Mouse (Mus musculus): ENCODE measurements at regions not wholly inside any gene's neighbourhood (a gene's known extent, or its start where the extent isn't known, plus 50 kb on each side); places are given as distances from the start of the nearest gene placed in this dataset.
A peak's percentile ranks its signal among the peaks of the same experiment; 100 is the strongest.

DNA sequence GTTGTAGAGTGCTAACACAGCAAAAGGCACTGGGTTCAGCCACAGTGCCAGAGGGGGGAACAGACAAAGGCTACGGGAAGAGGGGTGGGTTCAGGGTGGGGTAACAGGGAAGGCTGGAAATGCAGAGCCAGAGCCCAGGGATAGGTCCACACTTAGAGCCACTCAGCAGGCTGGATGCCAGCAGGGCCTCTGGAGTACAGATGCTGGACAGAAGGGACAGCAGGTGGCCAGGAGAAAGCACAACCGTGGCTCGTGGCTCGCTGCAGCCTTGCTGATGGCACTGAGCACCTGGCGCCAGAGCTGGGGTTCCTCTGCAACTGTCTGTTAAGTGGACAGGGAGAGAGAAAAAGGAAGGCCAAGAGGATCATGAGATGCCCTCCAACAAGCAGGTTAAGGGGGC lies 174.2 kb downstream of the Mroh4 start:
- Histone ChIP-seq H3K27ac (peak overlapping the region; percentile 26; the same call in 1 of the 2 replicates), H3K27me3 (ENCODE audit: low read depth, poor library complexity, severe bottlenecking) (no peaks in the 10 kb centered on the region), H3K4me3 (no peak overlapping the region), H3K4me1 (peaks cover 16% of the 10 kb centered on the region), H3K9me3 (replicated peaks) (no peaks in the 10 kb centered on the region), H3K36me3 (no peaks in the 10 kb centered on the region)
- 86% methylated on average over 5 of the region's 5 CpGs for WGBS
- no peak for DNase-seq (ENCODE audit: low spot score)

GRCm38 (mm10) chr15:74459345-74459975 lies 176.7 kb downstream of the Mroh4 start:
- 84% methylated on average over 12 of the region's 12 CpGs for WGBS
- Histone ChIP-seq H3K4me1 (peaks cover 38% of the 10 kb centered on the region), H3K36me3 (no peaks in the 10 kb centered on the region), H3K4me3 (no peak overlapping the region), H3K27me3 (ENCODE audit: low read depth, poor library complexity, severe bottlenecking) (no peaks in the 10 kb centered on the region), H3K27ac (no peak overlapping the region), H3K9me3 (replicated peaks) (no peaks in the 10 kb centered on the region)
- no peak for DNase-seq (ENCODE audit: low spot score)

DNA sequence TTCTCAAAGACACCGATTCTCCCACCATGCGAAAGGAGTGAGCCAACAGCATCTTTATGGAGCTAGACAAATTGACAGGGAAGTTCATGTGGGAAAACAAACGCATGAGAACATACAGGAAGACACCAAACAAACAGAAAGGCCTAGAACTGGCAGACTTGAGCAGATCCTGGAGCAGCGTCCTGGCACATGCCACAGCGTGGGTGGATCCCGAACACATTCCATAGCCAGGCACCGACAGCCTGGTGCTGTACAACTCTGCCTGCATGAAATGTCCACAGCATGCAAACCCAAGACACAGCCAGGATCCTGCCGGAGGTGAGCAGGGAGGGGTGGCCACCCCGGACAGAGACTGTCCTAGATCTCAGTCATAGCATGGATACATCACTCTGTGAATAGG lies 177.2 kb downstream of the Mroh4 start:
- H3K36me3 ChIP-seq: no peaks in the 10 kb centered on the region
- H3K4me1 ChIP-seq: peaks cover 40% of the 10 kb centered on the region
- no peak for DNase-seq (ENCODE audit: low spot score)
- H3K27ac ChIP-seq: no peak overlapping the region
- 90% methylated on average over 9 of the region's 9 CpGs for WGBS
- no peaks in the 10 kb centered on the region for H3K27me3 ChIP-seq (ENCODE audit: low read depth, poor library complexity, severe bottlenecking)
- no peaks in the 10 kb centered on the region for H3K9me3 ChIP-seq (replicated peaks)
- H3K4me3 ChIP-seq: no peak overlapping the region

DNA sequence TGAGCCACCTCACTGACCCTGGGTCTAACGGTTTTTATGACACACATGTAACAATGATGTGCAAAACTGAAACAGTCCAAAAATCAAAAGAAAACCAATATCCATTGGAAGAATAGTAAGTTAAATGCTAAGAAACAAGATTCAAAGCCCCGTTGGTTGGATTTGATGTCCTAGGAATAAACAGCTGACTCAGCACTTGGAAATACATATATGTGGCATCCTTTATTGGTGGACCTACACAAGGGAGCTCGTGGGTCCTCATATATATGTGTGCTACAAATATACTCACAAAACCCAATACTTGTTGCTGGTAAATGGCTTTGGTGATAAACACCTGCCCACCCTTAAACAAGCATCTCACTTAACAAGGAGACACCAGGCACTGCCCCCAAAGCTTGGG lies 178.2 kb downstream of the Mroh4 start:
- no peaks in the 10 kb centered on the region for H3K9me3 ChIP-seq (replicated peaks)
- H3K27me3 ChIP-seq (ENCODE audit: low read depth, poor library complexity, severe bottlenecking): no peaks in the 10 kb centered on the region
- no peak for DNase-seq (ENCODE audit: low spot score)
- no peaks in the 10 kb centered on the region for H3K36me3 ChIP-seq
- peaks cover 40% of the 10 kb centered on the region for H3K4me1 ChIP-seq
- H3K27ac ChIP-seq: no peak overlapping the region
- H3K4me3 ChIP-seq: no peak overlapping the region
- WGBS: 84% methylated on average over 3 of the region's 3 CpGs

DNA sequence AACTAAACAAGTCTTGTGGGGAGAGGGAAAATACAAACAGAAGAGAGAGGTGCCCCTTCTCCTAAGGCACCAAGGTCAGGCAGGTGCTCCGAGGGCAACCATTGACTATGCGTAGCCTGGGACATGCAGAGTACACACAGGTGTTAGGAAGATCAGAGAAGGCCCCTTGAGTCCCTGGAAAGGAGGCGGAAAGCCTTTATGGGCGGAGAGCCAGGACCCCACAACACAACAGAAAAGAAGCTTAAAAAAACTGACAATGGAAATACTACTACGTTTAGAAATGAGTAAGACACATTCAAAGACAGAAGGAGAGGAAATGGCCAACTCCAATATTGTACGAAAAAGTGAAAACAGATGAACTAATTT lies 179.5 kb downstream of the Mroh4 start:
- 93% methylated on average over 6 of the region's 6 CpGs for WGBS
- Histone ChIP-seq H3K27me3 (ENCODE audit: low read depth, poor library complexity, severe bottlenecking) (no peaks in the 10 kb centered on the region), H3K36me3 (no peaks in the 10 kb centered on the region), H3K4me3 (no peak overlapping the region), H3K27ac (peak overlapping the region; percentile 36; the same call in 1 of the 2 replicates), H3K4me1 (peaks cover 29% of the 10 kb centered on the region), H3K9me3 (replicated peaks) (no peaks in the 10 kb centered on the region)
- DNase-seq (ENCODE audit: low spot score): no peak

GRCm38 (mm10) chr15:74455921-74456674 lies 180.1 kb downstream of the Mroh4 start:
- peak overlapping the region; percentile 27 for H3K27ac ChIP-seq
- WGBS: 56% methylated on average over 11 of the region's 11 CpGs
- no peaks in the 10 kb centered on the region for H3K36me3 ChIP-seq
- no peaks in the 10 kb centered on the region for H3K9me3 ChIP-seq (replicated peaks)
- no peaks in the 10 kb centered on the region for H3K27me3 ChIP-seq (ENCODE audit: low read depth, poor library complexity, severe bottlenecking)
- DNase-seq (ENCODE audit: low spot score): peak; percentile 77
- H3K4me3 ChIP-seq: no peak overlapping the region
- peaks cover 29% of the 10 kb centered on the region for H3K4me1 ChIP-seq

GRCm38 (mm10) chr15:74454543-74454942 lies 181.6 kb downstream of the Mroh4 start:
- no peaks in the 10 kb centered on the region for H3K9me3 ChIP-seq (replicated peaks)
- H3K36me3 ChIP-seq: no peaks in the 10 kb centered on the region
- H3K4me1 ChIP-seq: peaks cover 38% of the 10 kb centered on the region
- H3K4me3 ChIP-seq: no peak overlapping the region
- H3K27ac ChIP-seq: no peak overlapping the region
- DNase-seq (ENCODE audit: low spot score): no peak
- no peaks in the 10 kb centered on the region for H3K27me3 ChIP-seq (ENCODE audit: low read depth, poor library complexity, severe bottlenecking)
- 62% methylated on average over 3 of the region's 3 CpGs for WGBS

- Histone ChIP-seq H3K9me3 (replicated peaks) (no peaks in the 10 kb centered on the region), H3K27me3 (ENCODE audit: low read depth, poor library complexity, severe bottlenecking) (no peaks in the 10 kb centered on the region), H3K36me3 (no peaks in the 10 kb centered on the region), H3K4me3 (no peak overlapping the region), H3K4me1 (peaks cover 46% of the 10 kb centered on the region), H3K27ac (no peak overlapping the region)
- WGBS: 87% methylated on average over 6 of the region's 6 CpGs
- no peak for DNase-seq (ENCODE audit: low spot score)
Observed at GRCm38 (mm10) chr15:74453810-74454209, 182.3 kb downstream of the Mroh4 start.

- no peak for DNase-seq (ENCODE audit: low spot score)
- Histone ChIP-seq H3K36me3 (no peaks in the 10 kb centered on the region), H3K27me3 (ENCODE audit: low read depth, poor library complexity, severe bottlenecking) (0 out of 2 replicates have a peak, but pooled peaks cover 3% of the 10 kb centered on the region), H3K4me1 (peaks cover 44% of the 10 kb centered on the region), H3K4me3 (no peak overlapping the region), H3K9me3 (replicated peaks) (no peaks in the 10 kb centered on the region), H3K27ac (peak overlapping the region; percentile 9; the same call in 1 of the 2 replicates)
- WGBS: 95% methylated on average over 3 of the region's 3 CpGs
Observed at GRCm38 (mm10) chr15:74452426-74452825, 183.7 kb downstream of the Mroh4 start.

DNA sequence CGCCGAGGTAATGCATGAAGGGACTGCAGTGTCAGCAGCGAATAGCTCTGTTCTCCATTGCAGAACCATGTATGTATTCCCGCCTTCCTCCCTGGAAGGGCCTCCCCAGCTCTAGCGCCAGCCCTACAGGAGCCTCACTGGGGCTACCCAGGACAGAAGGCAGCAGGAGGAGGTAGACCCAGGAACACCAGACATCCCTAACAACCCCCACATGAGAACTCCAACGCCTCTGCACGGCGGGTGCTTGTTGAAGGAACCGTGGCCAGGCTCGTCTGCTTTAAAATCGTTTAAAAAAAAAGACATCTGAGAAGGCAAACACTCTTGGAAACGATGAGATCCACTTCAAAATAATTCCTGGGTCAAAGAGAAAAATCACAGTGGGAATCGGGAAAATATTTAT lies 194.3 kb downstream of the Mroh4 start:
- DNase-seq (ENCODE audit: low spot score): no peak
- Histone ChIP-seq H3K4me1 (no peaks in the 10 kb centered on the region), H3K9me3 (replicated peaks) (no peaks in the 10 kb centered on the region), H3K4me3 (no peak overlapping the region), H3K27me3 (ENCODE audit: low read depth, poor library complexity, severe bottlenecking) (no peaks in the 10 kb centered on the region), H3K27ac (no peak overlapping the region), H3K36me3 (no peaks in the 10 kb centered on the region)
- 78% methylated on average over 13 of the region's 13 CpGs for WGBS

- no peaks in the 10 kb centered on the region for H3K4me1 ChIP-seq
- no peak overlapping the region for H3K4me3 ChIP-seq
- H3K27me3 ChIP-seq (ENCODE audit: low read depth, poor library complexity, severe bottlenecking): no peaks in the 10 kb centered on the region
- 91% methylated on average over 6 of the region's 6 CpGs for WGBS
- H3K9me3 ChIP-seq (replicated peaks): no peaks in the 10 kb centered on the region
- H3K27ac ChIP-seq: no peak overlapping the region
- H3K36me3 ChIP-seq: no peaks in the 10 kb centered on the region
- no peak for DNase-seq (ENCODE audit: low spot score)
Observed at GRCm38 (mm10) chr15:74426989-74427388, 209.2 kb downstream of the Mroh4 start.

GRCm38 (mm10) chr15:74423001-74423400 lies 213.2 kb downstream of the Mroh4 start:
- H3K27me3 ChIP-seq (ENCODE audit: low read depth, poor library complexity, severe bottlenecking): no peaks in the 10 kb centered on the region
- no peak overlapping the region for H3K27ac ChIP-seq
- DNase-seq (ENCODE audit: low spot score): no peak
- no peaks in the 10 kb centered on the region for H3K36me3 ChIP-seq
- H3K4me3 ChIP-seq: no peak overlapping the region
- WGBS: 79% methylated on average over 3 of the region's 3 CpGs
- no peaks in the 10 kb centered on the region for H3K4me1 ChIP-seq
- H3K9me3 ChIP-seq (replicated peaks): no peaks in the 10 kb centered on the region

- H3K9me3 ChIP-seq (replicated peaks): no peaks in the 10 kb centered on the region
- 81% methylated on average over 8 of the region's 8 CpGs for WGBS
- no peaks in the 10 kb centered on the region for H3K4me1 ChIP-seq
- H3K4me3 ChIP-seq: no peak overlapping the region
- no peaks in the 10 kb centered on the region for H3K36me3 ChIP-seq
- H3K27me3 ChIP-seq (ENCODE audit: low read depth, poor library complexity, severe bottlenecking): no peaks in the 10 kb centered on the region
- DNase-seq (ENCODE audit: low spot score): no peak
- H3K27ac ChIP-seq: no peak overlapping the region
Observed at GRCm38 (mm10) chr15:74420550-74420949, 215.6 kb downstream of the Mroh4 start.
